Mouse (Mus musculus): ENCODE results near the gene Raf1. TPM values are rescaled to one million over a fixed set of nuclear protein-coding genes. Genes with fewer than 3 reads are reported as not detected.

The Raf1 gene
- total and polyA plus RNA-seq, 3 experiments = 91.7 to 133 (median 101) TPM

- no peak for DNase-seq
These were observed 60.5 kb downstream of the Raf1 start for GRCm38 (mm10) chr6:115615983-115616382.

- DNase-seq = no peak
These were observed 62.6 kb downstream of the Raf1 start for GRCm38 (mm10) chr6:115613793-115614192.

GRCm38 (mm10) chr6:115610301-115610700, 66.1 kb downstream of the Raf1 start:
- DNase-seq = no peak

GRCm38 (mm10) chr6:115609121-115609520, 67.3 kb downstream of the Raf1 start:
- no peak for DNase-seq

GRCm38 (mm10) chr6:115607429-115607828, 69.0 kb downstream of the Raf1 start:
- DNase-seq = peak; percentile 77

GRCm38 (mm10) chr6:115606461-115606860, 70.0 kb downstream of the Raf1 start:
- peak; percentile 64 for DNase-seq

GRCm38 (mm10) chr6:115601715-115602523, 74.5 kb downstream of the Raf1 start, which contains the start of gene Mkrn2:
Mkrn2 (plus strand) TSS chr6:115601902.
- DNase-seq = peak; percentile 89

- no peak for DNase-seq
These were observed 75.1 kb downstream of the Raf1 start for GRCm38 (mm10) chr6:115601322-115601714.

GRCm38 (mm10) chr6:115595667-115596066, 80.8 kb downstream of the Raf1 start:
- DNase-seq = no peak

- DNase-seq = no peak
These were observed 82.0 kb downstream of the Raf1 start for GRCm38 (mm10) chr6:115594463-115594862.

GRCm38 (mm10) chr6:115593252-115593651, 83.2 kb downstream of the Raf1 start:
- no peak for DNase-seq

- no peak for DNase-seq
These were observed 84.0 kb downstream of the Raf1 start, which contains the start of gene Mkrn2os for GRCm38 (mm10) chr6:115592458-115592857. Mkrn2os (minus strand) TSS chr6:115592576.

- no peak for DNase-seq
These were observed 84.6 kb downstream of the Raf1 start for GRCm38 (mm10) chr6:115591692-115592359.

GRCm38 (mm10) chr6:115586321-115586720, 90.1 kb downstream of the Raf1 start:
- no peak for DNase-seq

- DNase-seq = no peak
These were observed 92.3 kb downstream of the Raf1 start for GRCm38 (mm10) chr6:115584176-115584575.

- DNase-seq = no peak
These were observed 92.9 kb downstream of the Raf1 start for GRCm38 (mm10) chr6:115583430-115584125.

GRCm38 (mm10) chr6:115582328-115583115, 93.9 kb downstream of the Raf1 start:
- no peak for DNase-seq

GRCm38 (mm10) chr6:115580810-115581209, 95.6 kb downstream of the Raf1 start:
- no peak for DNase-seq

GRCm38 (mm10) chr6:115577941-115578340, 98.5 kb downstream of the Raf1 start:
- no peak for DNase-seq

- no peak for DNase-seq
These were observed 99.0 kb downstream of the Raf1 start for GRCm38 (mm10) chr6:115577407-115577806.

- no peak for DNase-seq
These were observed 102.3 kb downstream of the Raf1 start for GRCm38 (mm10) chr6:115574171-115574570.

All from adrenal gland, adult 2 months (tissue).